Mouse (Mus musculus): ENCODE data around the gene Aaed1.
"Not testable (repeated sequence)": the region's sequence is repeated elsewhere in the genome, so short reads cannot be mapped to it uniquely, and the experiment has no call there.

The Aaed1 gene

DNA sequence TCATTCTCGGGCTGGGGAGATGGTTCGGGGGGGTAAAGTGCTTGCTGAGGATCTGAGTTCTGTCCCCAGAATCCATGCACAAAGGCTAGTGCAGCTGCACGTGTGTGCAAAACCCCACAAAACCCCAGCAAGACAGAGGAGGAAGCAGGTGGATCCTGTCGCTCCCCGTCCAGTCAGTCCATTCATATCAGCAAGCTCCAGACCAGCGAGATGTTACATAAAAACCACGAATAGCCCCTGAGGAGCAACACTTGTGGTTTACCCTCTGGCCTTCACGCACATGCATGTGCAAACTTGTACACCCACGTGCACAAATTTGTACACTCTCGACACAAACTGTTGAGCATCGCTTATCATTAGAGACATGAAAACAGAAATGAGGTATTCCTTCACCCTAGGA lies 2.7 kb downstream of the Aaed1 start:
- in situ Hi-C loops (cut with MboI, MseI) = loop anchor here (5.0 to 25.0 kb wide), 3 partner anchors 63 to 802 kb away; partner anchors contain the start of gene Mfsd14b

DNA sequence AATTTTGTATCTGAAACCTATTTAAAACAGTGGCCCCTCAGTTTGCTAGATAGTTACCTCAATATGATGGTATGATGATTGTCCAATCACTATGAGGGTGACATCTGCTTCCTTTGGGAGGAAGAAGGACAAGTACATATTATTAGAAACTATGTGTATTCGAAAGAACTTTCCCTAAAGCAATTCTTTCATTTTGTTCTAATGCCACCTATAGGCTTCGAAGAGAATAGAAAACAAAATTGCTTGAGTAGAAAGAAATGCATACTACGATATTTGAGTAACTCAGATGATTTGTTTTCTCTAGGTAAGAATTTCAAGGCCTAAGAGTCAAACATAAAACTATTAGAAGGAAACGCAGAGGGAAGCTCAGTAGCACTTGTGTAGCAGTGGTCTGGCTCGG lies 3.5 kb downstream of the Aaed1 start:
- in situ Hi-C loops (cut with MboI, MseI) = loop anchor here (5.0 to 25.0 kb wide), 3 partner anchors 62 to 803 kb away; partner anchors contain the start of gene Mfsd14b

GRCm38 (mm10) chr13:64307508-64307907 lies 5.0 kb downstream of the Aaed1 start:
- in situ Hi-C loops (cut with MboI, MseI) = loop anchor here (5.0 to 25.0 kb wide), 3 partner anchors 60 to 805 kb away; partner anchors contain the start of gene Mfsd14b

DNA sequence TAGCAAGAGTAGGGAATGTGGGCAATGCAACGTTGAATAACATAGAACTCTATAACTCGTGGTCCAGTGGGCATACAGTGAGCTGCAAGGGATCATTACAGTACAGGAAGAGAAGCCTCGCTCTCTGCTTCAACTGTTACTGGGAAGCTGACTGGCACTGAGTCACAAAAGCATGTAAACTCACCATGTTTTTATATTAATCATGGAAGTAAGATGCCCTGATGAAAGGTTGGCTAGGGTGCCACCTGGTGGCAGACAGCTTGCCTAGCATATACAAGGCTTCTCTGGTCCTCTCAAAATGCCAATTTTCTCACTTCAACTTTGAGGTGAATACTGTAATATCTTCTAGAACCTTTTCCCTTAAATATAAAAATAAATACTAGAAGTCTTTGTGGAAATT lies 6.4 kb downstream of the Aaed1 start:
- in situ Hi-C loops (cut with MboI, MseI) = loop anchor here (5.0 to 25.0 kb wide), 3 partner anchors 59 to 806 kb away; partner anchors contain the start of gene Mfsd14b

- in situ Hi-C loops (cut with MboI, MseI) = no loop called here
Measured at GRCm38 (mm10) chr13:64299069-64299468, 13.4 kb downstream of the Aaed1 start.

DNA sequence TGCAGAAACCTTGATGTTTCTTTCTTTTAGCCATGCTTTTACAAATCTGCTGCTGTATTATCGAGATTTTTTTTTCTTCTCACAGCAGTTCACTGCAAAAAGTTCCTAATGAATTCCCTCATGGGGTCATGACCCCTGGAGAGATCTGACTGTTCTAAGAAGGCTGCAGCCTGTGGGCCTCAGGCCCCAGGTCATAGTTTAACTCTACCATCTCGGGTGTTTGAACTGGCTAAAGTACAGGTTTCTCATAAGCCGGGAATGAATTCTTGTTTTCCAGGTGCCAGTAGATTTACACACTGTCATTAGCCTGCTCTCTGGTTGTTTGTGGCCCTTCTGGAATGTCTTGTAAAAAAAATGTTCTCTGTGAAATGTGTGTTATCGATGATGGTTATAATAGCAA lies 25.7 kb downstream of the Aaed1 start:
- in situ Hi-C loops (cut with MboI, MseI) = no loop called here

GRCm38 (mm10) chr13:64286321-64286720 lies 26.2 kb downstream of the Aaed1 start:
- in situ Hi-C loops (cut with MboI, MseI) = no loop called here

- in situ Hi-C loops (cut with MboI, MseI) = no loop called here
Measured at GRCm38 (mm10) chr13:64284676-64285075, 27.8 kb downstream of the Aaed1 start.

DNA sequence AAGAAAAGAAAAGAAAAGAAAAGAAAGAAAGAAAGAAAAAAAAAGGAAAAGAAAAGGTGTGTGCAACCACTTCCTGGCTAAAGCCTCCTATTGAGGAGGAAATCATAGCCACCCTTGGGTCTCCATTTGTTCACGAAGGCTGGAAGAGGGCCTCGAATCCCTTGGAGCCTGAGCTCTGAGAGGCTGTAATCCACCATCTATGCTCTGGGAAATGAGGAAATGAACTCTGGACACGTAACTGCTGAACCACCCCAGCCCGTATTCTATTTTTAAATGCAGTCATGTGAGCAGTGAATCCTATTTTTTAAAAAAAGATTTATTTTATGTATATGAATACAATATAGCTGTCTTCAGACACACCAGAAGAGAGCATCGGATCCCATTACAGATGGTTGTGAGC lies 31.6 kb downstream of the Aaed1 start:
- in situ Hi-C loops (cut with MboI, MseI) = no loop called here

DNA sequence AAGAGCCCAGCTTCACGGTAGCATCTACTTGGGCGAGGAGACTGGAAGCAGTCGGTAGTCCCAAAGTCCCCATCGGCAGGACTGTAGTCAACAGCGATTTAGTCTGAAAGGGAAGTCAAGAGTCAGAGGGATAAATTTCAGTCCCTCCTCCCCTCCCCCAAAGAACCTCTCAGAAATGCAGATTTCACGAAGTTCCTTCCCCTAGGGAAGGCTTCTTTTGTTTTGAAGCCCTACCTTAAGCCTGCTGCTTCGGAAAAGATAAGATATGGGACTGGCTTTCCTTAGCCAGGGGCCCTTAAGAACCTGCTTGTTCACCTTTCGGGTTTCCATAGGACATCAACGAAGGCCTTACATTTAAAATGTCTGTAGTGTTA lies 36.8 kb downstream of the Aaed1 start:
- in situ Hi-C loops (cut with MboI, MseI) = no loop called here

DNA sequence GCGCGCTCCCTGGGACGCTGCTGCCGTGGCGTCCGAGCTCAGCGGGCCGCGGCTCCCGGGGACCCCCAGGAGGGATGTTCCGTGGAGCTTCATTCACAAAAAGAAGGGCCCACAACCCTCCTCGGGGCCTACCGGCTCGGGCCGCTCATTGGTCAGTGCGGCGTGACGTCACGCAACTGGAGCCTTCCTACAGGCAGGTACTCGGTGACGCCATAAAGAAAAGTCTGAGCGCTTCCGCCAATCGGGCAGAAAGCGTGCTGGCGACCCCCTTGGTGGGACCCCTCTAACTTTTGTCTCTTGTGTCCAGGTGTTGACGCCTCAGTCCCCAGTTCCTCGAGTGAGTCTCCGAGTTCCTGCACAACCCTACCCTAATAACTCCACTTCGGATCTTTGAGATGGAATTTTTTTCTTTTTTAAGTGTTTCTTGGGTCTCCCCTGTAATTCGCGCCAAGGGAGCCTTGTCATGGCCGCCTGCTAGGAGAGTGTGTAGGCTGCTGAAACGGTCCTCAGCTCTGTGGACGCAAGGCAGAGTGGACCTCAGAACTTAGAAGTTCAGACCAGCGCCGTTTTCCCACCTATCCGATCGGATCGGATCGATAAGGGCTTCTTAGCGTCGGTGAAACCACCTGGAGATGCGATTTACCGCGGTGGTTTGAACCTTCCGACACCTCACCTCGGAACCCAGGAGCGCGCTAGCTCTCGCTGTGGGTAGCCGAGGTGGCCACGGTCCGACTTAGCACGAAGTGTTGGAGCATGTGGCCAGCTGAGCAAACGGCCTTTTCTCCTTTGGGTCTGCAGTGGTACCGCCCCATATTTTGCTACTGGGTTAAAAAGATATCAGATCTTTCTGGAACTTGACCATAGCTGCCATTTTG lies 37.4 kb downstream of the Aaed1 start, which contains the start of gene Cdc14b:
Cdc14b (minus strand) TSS at position 412 of the 875 bp plus-strand sequence.
- in situ Hi-C loops (cut with MboI, MseI) = no loop called here

GRCm38 (mm10) chr13:64273891-64274844 lies 38.3 kb downstream of the Aaed1 start:
- in situ Hi-C loops (cut with MboI, MseI) = no loop called here

DNA sequence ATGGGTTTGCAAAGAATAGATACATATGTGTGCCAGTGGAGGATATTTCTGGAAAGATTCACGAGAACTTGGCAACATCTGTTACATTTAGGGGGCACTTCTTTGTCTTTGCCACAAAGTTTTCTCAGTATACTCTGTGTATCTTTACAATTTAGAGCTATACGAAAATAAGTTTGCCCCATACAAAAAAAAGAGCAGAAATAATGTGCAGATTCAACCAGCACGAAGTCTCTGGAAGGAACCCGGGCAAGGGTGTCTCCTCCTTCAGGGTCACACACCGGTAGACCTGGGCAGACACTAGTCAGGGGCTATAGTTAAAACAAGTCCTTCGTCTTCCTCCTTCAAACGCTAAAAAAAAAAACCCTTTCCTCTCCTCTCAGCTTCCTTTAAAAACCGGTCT lies 39.2 kb downstream of the Aaed1 start:
- in situ Hi-C loops (cut with MboI, MseI) = no loop called here

GRCm38 (mm10) chr13:64268384-64268783 lies 44.1 kb downstream of the Aaed1 start:
- in situ Hi-C loops (cut with MboI, MseI) = no loop called here

DNA sequence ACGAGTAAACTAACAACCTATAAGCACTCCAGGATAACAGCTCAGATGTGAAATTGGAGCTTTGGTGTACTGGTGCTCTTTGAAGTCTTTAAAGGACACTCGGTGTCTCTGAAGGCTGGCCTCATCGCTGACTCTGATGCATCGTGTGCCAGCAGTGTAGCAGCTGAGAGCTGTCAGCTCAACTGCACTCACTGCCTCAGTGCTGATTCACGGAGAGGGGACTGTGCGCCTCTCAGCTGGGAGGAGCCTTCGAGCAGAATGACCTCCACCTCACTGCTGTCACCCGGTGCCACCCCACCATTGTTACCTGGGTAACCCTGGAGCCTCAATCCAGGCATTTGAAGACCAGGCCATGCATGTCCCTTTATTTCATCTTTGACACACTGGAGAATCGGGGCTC lies 45.4 kb downstream of the Aaed1 start:
- in situ Hi-C loops (cut with MboI, MseI) = no loop called here

- in situ Hi-C loops (cut with MboI, MseI) = no loop called here
Measured at GRCm38 (mm10) chr13:64264586-64264985, 47.9 kb downstream of the Aaed1 start.

DNA sequence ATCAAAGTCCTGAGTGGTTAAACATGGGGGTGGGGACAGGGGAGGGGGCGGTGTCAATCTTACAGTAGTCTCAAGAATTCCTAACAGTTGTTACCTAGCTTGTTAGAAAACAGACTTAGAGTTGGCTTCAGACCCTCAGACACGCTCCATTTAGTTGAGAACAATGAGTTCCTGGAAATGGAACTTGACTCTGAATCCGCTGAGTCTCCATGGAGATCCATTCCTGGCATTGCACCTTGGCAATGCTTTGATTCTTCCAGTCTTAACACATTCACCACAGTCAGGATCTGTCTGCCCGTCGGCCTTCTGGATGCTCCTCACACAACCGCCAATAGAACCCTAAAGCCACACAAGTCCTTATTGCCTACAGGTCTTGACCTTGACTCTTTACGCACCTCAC lies 52.6 kb downstream of the Aaed1 start:
- in situ Hi-C loops (cut with MboI, MseI) = no loop called here

DNA sequence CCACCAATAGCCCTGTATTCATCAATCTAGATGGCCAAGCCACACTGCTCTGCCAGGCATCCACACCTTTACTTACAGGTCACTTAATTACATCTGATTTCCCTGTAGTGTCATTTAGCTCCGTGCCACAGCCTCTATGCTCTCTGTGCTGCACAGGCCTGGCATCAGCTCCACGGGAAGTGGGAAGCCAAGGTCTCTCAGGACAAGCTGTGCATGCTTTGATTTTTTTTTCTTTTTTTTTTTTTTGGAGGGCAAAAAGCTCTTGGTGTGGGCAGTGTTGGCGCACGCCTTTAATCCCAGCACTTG lies 54.0 kb downstream of the Aaed1 start:
- in situ Hi-C loops (cut with MboI, MseI) = no loop called here

GRCm38 (mm10) chr13:64257814-64258515 lies 54.5 kb downstream of the Aaed1 start:
- in situ Hi-C loops (cut with MboI, MseI) = no loop called here

- in situ Hi-C loops (cut with MboI, MseI) = no loop called here
Measured at GRCm38 (mm10) chr13:64257010-64257813, 55.3 kb downstream of the Aaed1 start.

- in situ Hi-C loops (cut with MboI, MseI) = not testable (repeated sequence)
Measured at GRCm38 (mm10) chr13:64254185-64254584, 58.3 kb downstream of the Aaed1 start.
